In genomic region chr8:37345051-37345450, GRCm38 (mm10) we compare ENCODE assay signal across 25 mouse cellular contexts.
A peak's percentile ranks its signal among the peaks of the same experiment; 100 is the strongest.
DNase-seq lines count a peak whose midpoint lies in the region; ATAC-seq and TF ChIP-seq lines count a peak whose summit lies in the region.
"Had no signal": no experiment of that assay in that cellular context is flagged by ENCODE, and none has a peak within 500 bp of the region (broad histone marks: within the 10 kb centered on the region; RNA-seq: fewer than 3 reads in every experiment).

No protein-coding gene starts in this region.

- WGBS in forebrain, embryonic 13.5 days, result 62% methylated on average over 3 of the region's 3 CpGs
- 42% methylated on average over 3 of the region's 3 CpGs for WGBS in forebrain, embryonic 16.5 days
- WGBS in forebrain, postnatal 0 days, result 46% methylated on average over 3 of the region's 3 CpGs
- 80% methylated on average over 3 of the region's 3 CpGs for WGBS in forebrain, embryonic 10.5 days

- H3K27ac ChIP-seq in forebrain, embryonic 13.5 days, result no peak overlapping the region
- no peak overlapping the region for H3K27ac ChIP-seq in forebrain, embryonic 16.5 days (ENCODE audit: low read length)
- no peak overlapping the region for H3K27ac ChIP-seq in forebrain, postnatal 0 days (ENCODE audit: low read depth, low read length)
- no peak overlapping the region for H3K27ac ChIP-seq in forebrain, embryonic 10.5 days
- H3K27ac ChIP-seq: embryonic facial prominence, embryonic 10.5 days; embryonic facial prominence, embryonic 13.5 days; gastrocnemius, adult 2 months; hindbrain, embryonic 12.5 days; hindbrain, embryonic 15.5 days had no signal

- no peaks in the 10 kb centered on the region for H3K9me3 ChIP-seq in forebrain, embryonic 13.5 days (replicated peaks)
- H3K9me3 ChIP-seq in forebrain, embryonic 16.5 days (ENCODE audit: control insufficient read depth, low read length), result no peaks in the 10 kb centered on the region
- no peaks in the 10 kb centered on the region for H3K9me3 ChIP-seq in forebrain, postnatal 0 days (ENCODE audit: low read length)
- no peaks in the 10 kb centered on the region for H3K9me3 ChIP-seq in forebrain, embryonic 10.5 days
- H3K9me3 ChIP-seq: embryonic facial prominence, embryonic 10.5 days; embryonic facial prominence, embryonic 13.5 days; hindbrain, embryonic 12.5 days; hindbrain, embryonic 15.5 days had no signal

- peak; percentile 38 for DNase-seq in forebrain, postnatal 0 days
- no peak for DNase-seq in forebrain, embryonic 10.5 days (ENCODE audit: extremely low spot score, low spot score)
- DNase-seq in right cerebral cortex, postnatal 10 days (ENCODE audit: low spot score in 2 of 2), result peak; percentile 29 to 33
- no peak for DNase-seq in right cerebral cortex, adult 2 months (ENCODE audit: low spot score in 2 of 2)
- DNase-seq in brain, embryonic 14.5 days (ENCODE audit: low read depth), result peak; percentile 65
- no peak for DNase-seq in adrenal gland, postnatal 36 days
- DNase-seq: adrenal gland, adult 2 months; adrenal gland, postnatal 14 days; cerebellum, adult 11 months; cerebellum, adult 9-10 months; cerebellum, postnatal 36 days; embryo, embryonic 11 days; gastrocnemius, adult 2 months; gastrocnemius, postnatal 14 days; heart, adult 11 months had no signal

- no peaks in the 10 kb centered on the region for H3K36me3 ChIP-seq in forebrain, embryonic 13.5 days (ENCODE audit: poor library complexity, severe bottlenecking)
- no peaks in the 10 kb centered on the region for H3K36me3 ChIP-seq in forebrain, embryonic 16.5 days (ENCODE audit: control insufficient read depth, insufficient read depth)
- H3K36me3 ChIP-seq in forebrain, postnatal 0 days (ENCODE audit: insufficient read depth), result no peaks in the 10 kb centered on the region
- no peaks in the 10 kb centered on the region for H3K36me3 ChIP-seq in forebrain, embryonic 10.5 days (replicated peaks)
- H3K36me3 ChIP-seq: embryonic facial prominence, embryonic 10.5 days; embryonic facial prominence, embryonic 13.5 days; hindbrain, embryonic 12.5 days; hindbrain, embryonic 15.5 days had no signal

- TF ChIP-seq POLR2A in brain, embryonic 14.5 days (IDR thresholded peaks at IDR 0.05; ENCODE audit: borderline replicate concordance, extremely low read depth, insufficient read depth, insufficient read length, poor library complexity, severe bottlenecking), result no peak

- no peak overlapping the region for H3K4me3 ChIP-seq in forebrain, embryonic 13.5 days
- no peak overlapping the region for H3K4me3 ChIP-seq in forebrain, embryonic 16.5 days (replicated peaks; ENCODE audit: low read length)
- no peak overlapping the region for H3K4me3 ChIP-seq in forebrain, postnatal 0 days (ENCODE audit: low read depth, low read length)
- no peak overlapping the region for H3K4me3 ChIP-seq in forebrain, embryonic 10.5 days
- H3K4me3 ChIP-seq: embryonic facial prominence, embryonic 10.5 days; embryonic facial prominence, embryonic 13.5 days; erythroblast, embryonic 14.5 days; gastrocnemius, adult 2 months; hindbrain, embryonic 12.5 days; hindbrain, embryonic 15.5 days had no signal

- H3K4me1 ChIP-seq in forebrain, embryonic 13.5 days, result no peaks in the 10 kb centered on the region
- H3K4me1 ChIP-seq in forebrain, embryonic 16.5 days (replicated peaks; ENCODE audit: control insufficient read depth, insufficient read depth, low read length), result 0 out of 2 replicates have a peak, but pooled peaks cover 2% of the 10 kb centered on the region
- H3K4me1 ChIP-seq in forebrain, postnatal 0 days (ENCODE audit: insufficient read depth), result no peaks in the 10 kb centered on the region
- H3K4me1 ChIP-seq in forebrain, embryonic 10.5 days, result no peaks in the 10 kb centered on the region
- H3K4me1 ChIP-seq: embryonic facial prominence, embryonic 10.5 days; embryonic facial prominence, embryonic 13.5 days; hindbrain, embryonic 12.5 days; hindbrain, embryonic 15.5 days had no signal

- no peaks in the 10 kb centered on the region for H3K27me3 ChIP-seq in forebrain, embryonic 13.5 days
- H3K27me3 ChIP-seq in forebrain, embryonic 16.5 days (replicated peaks; ENCODE audit: control insufficient read depth, insufficient read depth, low read length), result no peaks in the 10 kb centered on the region; the same call in 1 of the 2 replicates
- H3K27me3 ChIP-seq in forebrain, postnatal 0 days (ENCODE audit: insufficient read depth, low read length), result no peaks in the 10 kb centered on the region
- H3K27me3 ChIP-seq in forebrain, embryonic 10.5 days (ENCODE audit: poor library complexity, severe bottlenecking), result no peaks in the 10 kb centered on the region
- H3K27me3 ChIP-seq: embryonic facial prominence, embryonic 13.5 days; hindbrain, embryonic 12.5 days; hindbrain, embryonic 15.5 days had no signal

- H3K4me2 ChIP-seq in forebrain, embryonic 13.5 days, result no peak overlapping the region
- no peak overlapping the region for H3K4me2 ChIP-seq in forebrain, embryonic 16.5 days (ENCODE audit: low read length)
- no peak overlapping the region for H3K4me2 ChIP-seq in forebrain, postnatal 0 days (ENCODE audit: low read depth)
- H3K4me2 ChIP-seq: embryonic facial prominence, embryonic 13.5 days; heart, embryonic 11.5 days; hindbrain, embryonic 12.5 days; hindbrain, embryonic 15.5 days had no signal

- no peak for TF ChIP-seq CTCF in forebrain, postnatal 0 days (IDR thresholded peaks at IDR 0.05; ENCODE audit: low read depth)
- TF ChIP-seq CTCF in brain, embryonic 14.5 days (IDR thresholded peaks at IDR 0.05; ENCODE audit: borderline replicate concordance, extremely low read depth, insufficient read depth, insufficient read length), result no peak

- peak; percentile 27; the same call in 1 of the 2 replicates for ATAC-seq in forebrain, embryonic 13.5 days
- ATAC-seq in forebrain, embryonic 16.5 days, result no peak
- ATAC-seq in forebrain, postnatal 0 days, result peak; percentile 34; the same call in 1 of the 2 replicates
- ATAC-seq: CD4-positive, CD25-positive, alpha-beta regulatory T cell, adult 4 months; intestine, postnatal 0 days had no signal

- H3K9ac ChIP-seq in forebrain, embryonic 13.5 days, result no peak overlapping the region
- H3K9ac ChIP-seq in forebrain, embryonic 16.5 days (replicated peaks; ENCODE audit: low read depth, low read length), result no peak overlapping the region
- no peak overlapping the region for H3K9ac ChIP-seq in forebrain, postnatal 0 days
- H3K9ac ChIP-seq: embryonic facial prominence, embryonic 13.5 days; hindbrain, embryonic 12.5 days; hindbrain, embryonic 15.5 days had no signal

Comparison
In these comparisons a context has a peak if more than half of its experiments do, and no peak if none do; other contexts are left out.
1. DNase-seq: peak in forebrain, postnatal 0 days (single experiment), right cerebral cortex, postnatal 10 days (2 of 2) and brain, embryonic 14.5 days (single experiment); none in forebrain, embryonic 10.5 days (single experiment), right cerebral cortex, adult 2 months (0 of 2) and adrenal gland, postnatal 36 days (0 of 2).